ENCODE assay signal across 27 mouse cellular contexts in genomic region chr14:68196201-68196600, GRCm38 (mm10).
A peak's percentile ranks its signal among the peaks of the same experiment; 100 is the strongest.
DNase-seq lines count a peak whose midpoint lies in the region; ATAC-seq and TF ChIP-seq lines count a peak whose summit lies in the region.
"Had no signal": no experiment of that assay in that cellular context is flagged by ENCODE, and none has a peak within 500 bp of the region (broad histone marks: within the 10 kb centered on the region; RNA-seq: fewer than 3 reads in every experiment).

No protein-coding gene starts in this region.

- ATAC-seq in forebrain, embryonic 13.5 days, result peak; percentile 37; the same call in 1 of the 2 replicates
- ATAC-seq in forebrain, embryonic 15.5 days (replicated peaks), result peak; percentile 62
- ATAC-seq in forebrain, embryonic 11.5 days (replicated peaks; ENCODE audit: low FRiP score), result no peak
- ATAC-seq in neural tube, embryonic 13.5 days (ENCODE audit: low read depth), result no peak
- ATAC-seq in neural tube, embryonic 15.5 days (ENCODE audit: low FRiP score), result no peak
- peak; percentile 30 for ATAC-seq in forebrain, postnatal 0 days
- no peak for ATAC-seq in megakaryocyte, adult 5-6 weeks (ENCODE audit: poor library complexity, severe bottlenecking)
- ATAC-seq: activated CD4-positive, CD25-positive, alpha-beta regulatory T cell, adult 4 months; CD4-positive, CD25-positive, alpha-beta regulatory T cell, adult 4 months; Patski had no signal

- H3K4me2 ChIP-seq in forebrain, embryonic 13.5 days, result no peak overlapping the region
- 0 out of 2 replicates have a peak overlapping the region, but pooled peaks have one; percentile 5 for H3K4me2 ChIP-seq in forebrain, embryonic 15.5 days (replicated peaks)
- H3K4me2 ChIP-seq in forebrain, embryonic 11.5 days (ENCODE audit: low read depth, low read length, severe bottlenecking), result no peak overlapping the region
- H3K4me2 ChIP-seq in neural tube, embryonic 13.5 days, result no peak overlapping the region
- no peak overlapping the region for H3K4me2 ChIP-seq in neural tube, embryonic 15.5 days
- 0 out of 2 replicates have a peak overlapping the region, but pooled peaks have one; percentile 13 for H3K4me2 ChIP-seq in forebrain, postnatal 0 days (ENCODE audit: low read depth)
- H3K4me2 ChIP-seq: embryonic facial prominence, embryonic 13.5 days; embryonic facial prominence, embryonic 15.5 days had no signal

- 0 out of 2 replicates have a peak, but pooled peaks cover 3% of the 10 kb centered on the region for H3K27me3 ChIP-seq in forebrain, embryonic 13.5 days
- H3K27me3 ChIP-seq in forebrain, embryonic 10.5 days (ENCODE audit: poor library complexity, severe bottlenecking), result peaks cover 22% of the 10 kb centered on the region
- H3K27me3 ChIP-seq in forebrain, embryonic 15.5 days, result no peaks in the 10 kb centered on the region
- H3K27me3 ChIP-seq in forebrain, embryonic 11.5 days (ENCODE audit: control insufficient read depth, insufficient read depth, low read length), result no peaks in the 10 kb centered on the region
- no peaks in the 10 kb centered on the region for H3K27me3 ChIP-seq in neural tube, embryonic 13.5 days
- H3K27me3 ChIP-seq in neural tube, embryonic 15.5 days (replicated peaks), result no peaks in the 10 kb centered on the region
- H3K27me3 ChIP-seq in forebrain, postnatal 0 days (ENCODE audit: insufficient read depth, low read length), result no peaks in the 10 kb centered on the region
- H3K27me3 ChIP-seq: CH12.LX; embryonic facial prominence, embryonic 15.5 days had no signal

- WGBS in forebrain, embryonic 13.5 days, result 43% methylated on average over 9 of the region's 9 CpGs
- WGBS in forebrain, embryonic 10.5 days, result 86% methylated on average over 9 of the region's 9 CpGs
- WGBS in forebrain, embryonic 15.5 days, result 20% methylated on average over 9 of the region's 9 CpGs
- 74% methylated on average over 9 of the region's 9 CpGs for WGBS in forebrain, embryonic 11.5 days
- 48% methylated on average over 9 of the region's 9 CpGs for WGBS in neural tube, embryonic 13.5 days
- WGBS in neural tube, embryonic 15.5 days, result 40% methylated on average over 9 of the region's 9 CpGs
- 21% methylated on average over 9 of the region's 9 CpGs for WGBS in forebrain, postnatal 0 days

- TF ChIP-seq CTCF in forebrain, postnatal 0 days (IDR thresholded peaks at IDR 0.05; ENCODE audit: low read depth), result no peak

- H3K36me3 ChIP-seq in forebrain, embryonic 13.5 days (ENCODE audit: poor library complexity, severe bottlenecking), result no peaks in the 10 kb centered on the region
- no peaks in the 10 kb centered on the region for H3K36me3 ChIP-seq in forebrain, embryonic 10.5 days (replicated peaks)
- H3K36me3 ChIP-seq in forebrain, embryonic 15.5 days, result no peaks in the 10 kb centered on the region
- no peaks in the 10 kb centered on the region for H3K36me3 ChIP-seq in forebrain, embryonic 11.5 days (ENCODE audit: control insufficient read depth, insufficient read depth, low read length)
- H3K36me3 ChIP-seq in neural tube, embryonic 13.5 days, result no peaks in the 10 kb centered on the region
- no peaks in the 10 kb centered on the region for H3K36me3 ChIP-seq in neural tube, embryonic 15.5 days
- H3K36me3 ChIP-seq in forebrain, postnatal 0 days (ENCODE audit: insufficient read depth), result no peaks in the 10 kb centered on the region
- H3K36me3 ChIP-seq: embryonic facial prominence, embryonic 13.5 days; embryonic facial prominence, embryonic 15.5 days; G1E had no signal

- H3K27ac ChIP-seq in forebrain, embryonic 13.5 days, result no peak overlapping the region
- H3K27ac ChIP-seq in forebrain, embryonic 10.5 days, result no peak overlapping the region
- H3K27ac ChIP-seq in forebrain, embryonic 15.5 days (replicated peaks), result peak overlapping the region; percentile 87
- H3K27ac ChIP-seq in forebrain, embryonic 11.5 days (ENCODE audit: low read depth, low read length), result no peak overlapping the region
- peak overlapping the region; percentile 49; the same call in 1 of the 2 replicates for H3K27ac ChIP-seq in neural tube, embryonic 13.5 days (replicated peaks)
- no peak overlapping the region for H3K27ac ChIP-seq in neural tube, embryonic 15.5 days (replicated peaks)
- no peak overlapping the region for H3K27ac ChIP-seq in forebrain, postnatal 0 days (ENCODE audit: low read depth, low read length)
- H3K27ac ChIP-seq: embryonic facial prominence, embryonic 13.5 days; embryonic facial prominence, embryonic 15.5 days had no signal

- H3K4me1 ChIP-seq in forebrain, embryonic 13.5 days, result peaks cover 33% of the 10 kb centered on the region
- peaks cover 29% of the 10 kb centered on the region for H3K4me1 ChIP-seq in forebrain, embryonic 10.5 days
- H3K4me1 ChIP-seq in forebrain, embryonic 15.5 days, result peaks cover 34% of the 10 kb centered on the region
- H3K4me1 ChIP-seq in forebrain, embryonic 11.5 days (replicated peaks; ENCODE audit: control insufficient read depth, insufficient read depth, low read length), result peaks cover 2% of the 10 kb centered on the region; the same call in 1 of the 2 replicates
- peaks cover 32% of the 10 kb centered on the region for H3K4me1 ChIP-seq in neural tube, embryonic 13.5 days (replicated peaks)
- H3K4me1 ChIP-seq in neural tube, embryonic 15.5 days, result peaks cover 22% of the 10 kb centered on the region
- 0 out of 2 replicates have a peak, but pooled peaks cover 16% of the 10 kb centered on the region for H3K4me1 ChIP-seq in forebrain, postnatal 0 days (ENCODE audit: insufficient read depth)

- H3K9me3 ChIP-seq in forebrain, embryonic 13.5 days (replicated peaks), result no peaks in the 10 kb centered on the region
- no peaks in the 10 kb centered on the region for H3K9me3 ChIP-seq in forebrain, embryonic 10.5 days
- no peaks in the 10 kb centered on the region for H3K9me3 ChIP-seq in forebrain, embryonic 15.5 days
- H3K9me3 ChIP-seq in forebrain, embryonic 11.5 days (ENCODE audit: control insufficient read depth, low read length), result no peaks in the 10 kb centered on the region
- no peaks in the 10 kb centered on the region for H3K9me3 ChIP-seq in neural tube, embryonic 13.5 days
- H3K9me3 ChIP-seq in neural tube, embryonic 15.5 days (replicated peaks), result no peaks in the 10 kb centered on the region
- H3K9me3 ChIP-seq in forebrain, postnatal 0 days (ENCODE audit: low read length), result no peaks in the 10 kb centered on the region
- H3K9me3 ChIP-seq: embryonic facial prominence, embryonic 13.5 days; embryonic facial prominence, embryonic 15.5 days had no signal

- H3K4me3 ChIP-seq in forebrain, embryonic 13.5 days, result no peak overlapping the region
- H3K4me3 ChIP-seq in forebrain, embryonic 10.5 days, result no peak overlapping the region
- no peak overlapping the region for H3K4me3 ChIP-seq in forebrain, embryonic 15.5 days
- no peak overlapping the region for H3K4me3 ChIP-seq in forebrain, embryonic 11.5 days (ENCODE audit: low read depth, low read length)
- H3K4me3 ChIP-seq in neural tube, embryonic 13.5 days, result no peak overlapping the region
- no peak overlapping the region for H3K4me3 ChIP-seq in neural tube, embryonic 15.5 days (replicated peaks)
- H3K4me3 ChIP-seq in forebrain, postnatal 0 days (ENCODE audit: low read depth, low read length), result no peak overlapping the region
- H3K4me3 ChIP-seq: embryonic facial prominence, embryonic 13.5 days; embryonic facial prominence, embryonic 15.5 days; erythroblast, embryonic 14.5 days had no signal

- H3K9ac ChIP-seq in forebrain, embryonic 13.5 days, result no peak overlapping the region
- H3K9ac ChIP-seq in forebrain, embryonic 15.5 days (replicated peaks), result no peak overlapping the region
- no peak overlapping the region for H3K9ac ChIP-seq in forebrain, embryonic 11.5 days (ENCODE audit: low read length)
- H3K9ac ChIP-seq in neural tube, embryonic 13.5 days, result no peak overlapping the region
- H3K9ac ChIP-seq in neural tube, embryonic 15.5 days (replicated peaks), result no peak overlapping the region
- H3K9ac ChIP-seq in forebrain, postnatal 0 days, result no peak overlapping the region
- H3K9ac ChIP-seq: embryonic facial prominence, embryonic 13.5 days; embryonic facial prominence, embryonic 15.5 days had no signal

- DNase-seq in forebrain, embryonic 10.5 days (ENCODE audit: extremely low spot score, low spot score), result no peak
- DNase-seq in forebrain, embryonic 11.5 days (ENCODE audit: low spot score), result no peak
- no peak for DNase-seq in forebrain, postnatal 0 days
- DNase-seq: adrenal gland, adult 8-10 months; adrenal gland, postnatal 14 days; adrenal gland, postnatal 36 days; B cell, adult 2 months; cerebellum, adult 11 months; cerebellum, adult 18-20 months; cerebellum, adult 8-10 months; cerebellum, adult 9-11 months; cerebellum, postnatal 14 days; cerebellum, postnatal 36 days; embryo, embryonic 11 days had no signal

Comparison
In these comparisons a context has a peak if more than half of its experiments do, and no peak if none do; other contexts are left out.
1. ATAC-seq: peak in forebrain, embryonic 13.5 days (single experiment), forebrain, embryonic 15.5 days (single experiment) and forebrain, postnatal 0 days (single experiment); none in forebrain, embryonic 11.5 days (single experiment), neural tube, embryonic 13.5 days (single experiment), neural tube, embryonic 15.5 days (single experiment) and megakaryocyte, adult 5-6 weeks (single experiment).
2. H3K27ac ChIP-seq: peak in forebrain, embryonic 15.5 days (single experiment) and neural tube, embryonic 13.5 days (single experiment); none in forebrain, embryonic 13.5 days (single experiment), forebrain, embryonic 10.5 days (single experiment), forebrain, embryonic 11.5 days (single experiment), neural tube, embryonic 15.5 days (single experiment) and forebrain, postnatal 0 days (single experiment).
3. H3K4me2 ChIP-seq: peak in forebrain, embryonic 15.5 days (single experiment) and forebrain, postnatal 0 days (single experiment); none in forebrain, embryonic 13.5 days (single experiment), forebrain, embryonic 11.5 days (single experiment), neural tube, embryonic 13.5 days (single experiment) and neural tube, embryonic 15.5 days (single experiment).